Mouse (Mus musculus) MEL (cell line): ENCODE measurements at regions not wholly inside any gene's neighbourhood (a gene's known extent, or its start where the extent isn't known, plus 50 kb on each side); places are given as distances from the start of the nearest gene placed in this dataset.

ENCODE experiments used
- DNase-seq: peaks from one replicate; pipeline ENCODE4 v3.0.0; 2011; ENCODE audit warnings: low read depth, low spot score
- H3K27ac ChIP-seq: 2 replicates; pipeline ENCODE4 v1.5.1; 2012; ENCODE audit warnings: low read depth, mild to moderate bottlenecking, control low read depth, low read length, moderate library complexity; ENCODE audit not compliant: control insufficient read depth
- H3K27me3 ChIP-seq, 2 experiments: fragments of 150-350 bp in 1 of 2; sonication (generic) in 1 of 2; 2 replicates each; pipeline ENCODE4 v1.6.1; 2012; ENCODE audit warnings: low read length in 2 of 2, mild to moderate bottlenecking in 2 of 2, improper control_type of control experiment in 1 of 2, moderate library complexity in 1 of 2; ENCODE audit not compliant: insufficient read depth in 2 of 2, control insufficient read depth in 1 of 2
- H3K36me3 ChIP-seq, 2 experiments: 2 replicates each; pipeline ENCODE4 v1.6.1; 2012 to 2014; ENCODE audit warnings: low read length in 2 of 2, improper control_type of control experiment in 1 of 2, inconsistent platforms in 1 of 2, mild to moderate bottlenecking in 1 of 2; ENCODE audit not compliant: insufficient read depth in 2 of 2, control insufficient read depth in 1 of 2
- H3K4me1 ChIP-seq, 2 experiments: fragments of 150-350 bp in 1 of 2; sonication (generic) in 1 of 2; 2 replicates each; pipeline ENCODE4 v1.6.1; 2012; ENCODE audit warnings: low read length in 2 of 2, improper control_type of control experiment in 1 of 2, mild to moderate bottlenecking in 1 of 2; ENCODE audit not compliant: insufficient read depth in 2 of 2, control insufficient read depth in 1 of 2
- H3K4me3 ChIP-seq, 2 experiments: fragments of 150-350 bp in 1 of 2; sonication (generic) in 1 of 2; 2 replicates each; pipeline ENCODE4 v1.5.1; 2012; ENCODE audit warnings: low read depth in 2 of 2, low read length in 2 of 2, mild to moderate bottlenecking in 2 of 2, moderate library complexity in 2 of 2, control low read depth in 1 of 2, improper control_type of control experiment in 1 of 2; ENCODE audit not compliant: control insufficient read depth in 1 of 2, insufficient read depth in 1 of 2
- H3K79me2 ChIP-seq: 2 replicates; pipeline ENCODE4 v1.6.1; 2012; ENCODE audit warnings: mild to moderate bottlenecking, low read length, moderate library complexity; ENCODE audit not compliant: control insufficient read depth, poor library complexity, insufficient read depth
- H3K9ac ChIP-seq: 2 replicates; pipeline ENCODE4 v1.6.1; 2012; ENCODE audit warnings: low read depth, mild to moderate bottlenecking, control low read depth, low read length, moderate library complexity; ENCODE audit not compliant: control insufficient read depth, poor library complexity, severe bottlenecking
- H3K9me3 ChIP-seq: fragments of 150-350 bp; sonication (generic); replicated peaks from 2 replicates; pipeline ENCODE4 v1.6.1; 2012; ENCODE audit warnings: mild to moderate bottlenecking, low read length, improper control_type of control experiment, moderate library complexity; ENCODE audit not compliant: insufficient read depth
- E2F4 ChIP-seq: IDR thresholded peaks from 2 replicates; pipeline ENCODE4 v1.6.1; 2011; ENCODE audit warnings: low read depth, low read length, improper control_type of control experiment, borderline replicate concordance
- GABPA ChIP-seq: IDR thresholded peaks from 2 replicates; pipeline ENCODE4 v1.6.1; 2012; ENCODE audit warnings: low read depth, mild to moderate bottlenecking, inconsistent platforms, low read length, improper control_type of control experiment, moderate library complexity
- GATA1 ChIP-seq: IDR thresholded peaks from 2 replicates; pipeline ENCODE4 v1.6.1; 2011; ENCODE audit warnings: low read depth, low read length, improper control_type of control experiment
- HCFC1 ChIP-seq: IDR thresholded peaks from 2 replicates; pipeline ENCODE4 v1.6.1; 2012; ENCODE audit warnings: low read depth, mild to moderate bottlenecking, inconsistent platforms, low read length, improper control_type of control experiment, moderate library complexity
- JUND ChIP-seq: IDR thresholded peaks from 2 replicates; pipeline ENCODE4 v1.6.1; 2011; ENCODE audit warnings: low read depth, mild to moderate bottlenecking, improper control_type of control experiment, low read length
- MAX ChIP-seq: IDR thresholded peaks from 2 replicates; pipeline ENCODE4 v1.6.1; 2011; ENCODE audit warnings: low read length, improper control_type of control experiment
- MYB ChIP-seq: IDR thresholded peaks from 2 replicates; pipeline ENCODE4 v1.6.1; 2011; ENCODE audit warnings: mild to moderate bottlenecking, low read depth, low read length, improper control_type of control experiment
- POLR2AphosphoS2 ChIP-seq: IDR thresholded peaks from 2 replicates; pipeline ENCODE4 v1.6.1; 2011; ENCODE audit warnings: low read length, improper control_type of control experiment
- SIN3A ChIP-seq: IDR thresholded peaks from 2 replicates; pipeline ENCODE4 v1.6.1; 2012; ENCODE audit warnings: low read length, improper control_type of control experiment, inconsistent platforms
- SMC3 ChIP-seq: IDR thresholded peaks from 2 replicates; pipeline ENCODE4 v1.6.1; 2011; ENCODE audit warnings: low read depth, low read length, improper control_type of control experiment
- TBP ChIP-seq: IDR thresholded peaks from 2 replicates; pipeline ENCODE4 v1.8.0; 2011; ENCODE audit warnings: low read depth, low read length, improper control_type of control experiment

GRCm38 (mm10) chr14:67992088-67992487 is 1302.0 kb downstream of the Synb start:
- no peak for TF ChIP-seq MAX
- no peak for TF ChIP-seq POLR2AphosphoS2
- TF ChIP-seq E2F4 = no peak
- no peak for TF ChIP-seq MYB
- no peak for DNase-seq
- H3K9ac ChIP-seq = no peak overlapping the region
- no peaks in the 10 kb centered on the region; a peak in 1 of 4 replicates for H3K27me3 ChIP-seq
- no peaks in the 10 kb centered on the region for H3K79me2 ChIP-seq
- H3K9me3 ChIP-seq = no peaks in the 10 kb centered on the region
- no peak overlapping the region for H3K4me3 ChIP-seq
- no peaks in the 10 kb centered on the region for H3K36me3 ChIP-seq
- H3K27ac ChIP-seq = no peak overlapping the region
- no peaks in the 10 kb centered on the region for H3K4me1 ChIP-seq

DNA sequence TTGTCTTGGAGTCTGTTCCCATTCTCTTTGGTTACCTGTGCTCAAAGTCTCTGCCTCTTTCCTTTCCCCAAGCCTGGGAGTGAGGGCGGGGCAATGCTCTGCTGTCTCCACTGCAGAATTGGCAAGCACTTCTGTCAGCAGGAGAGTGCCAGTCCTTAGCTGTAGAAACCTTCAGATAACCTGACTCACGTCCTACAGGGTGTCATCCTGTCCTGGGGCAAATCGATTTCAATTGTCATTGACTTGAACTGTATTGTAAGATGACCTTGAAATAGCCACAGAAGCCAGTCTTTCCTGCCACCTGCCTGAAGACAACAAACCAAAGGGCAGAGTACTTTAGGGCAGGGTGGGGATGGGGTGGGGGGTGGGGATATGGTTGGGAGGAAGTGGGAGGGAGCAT is 1303.8 kb downstream of the Synb start:
- Histone ChIP-seq H3K9ac (no peak overlapping the region), H3K27ac (no peak overlapping the region), H3K4me3 (no peak overlapping the region), H3K79me2 (no peaks in the 10 kb centered on the region), H3K27me3 (no peaks in the 10 kb centered on the region; a peak in 1 of 4 replicates), H3K9me3 (no peaks in the 10 kb centered on the region), H3K4me1 (no peaks in the 10 kb centered on the region), H3K36me3 (no peaks in the 10 kb centered on the region)
- TF ChIP-seq SIN3A (no peak), MAX (no peak), JUND (no peak), GABPA (no peak), TBP (no peak), HCFC1 (no peak), MYB (no peak), SMC3 (no peak), GATA1 (no peak)
- DNase-seq = no peak
